Comparison of ENCODE assay signal across 8 mouse cellular contexts in genomic region chr5:136986695-136987137, GRCm38 (mm10). TPM values are rescaled to one million over a fixed set of nuclear protein-coding genes. Genes with fewer than 3 reads are reported as not detected.
DNase-seq lines count a peak whose midpoint lies in the region; ATAC-seq and TF ChIP-seq lines count a peak whose summit lies in the region.

TSS of gene Plod3 (plus strand) at chr5:136987019.

- under 1% methylated on average over 26 of the region's 26 CpGs for WGBS in hindbrain, embryonic 13.5 days

- peaks cover 52% of the 10 kb centered on the region for H3K36me3 ChIP-seq in hindbrain, embryonic 13.5 days

- CTCF ChIA-PET in Patski (lab: Charles Lee): no interaction called here

- in situ Hi-C loops in Patski (cut with MboI; ENCODE audit: low pct_unique_long_range_greater_than_20kb): no loop called here

- TF ChIP-seq CTCF in Patski (IDR thresholded peaks at IDR 0.05): no peak

- peak; percentile 97 for DNase-seq in Patski (ENCODE audit: low read depth, low spot score)
- peak; percentile 97 to 98 for DNase-seq in cerebellum, postnatal 14 days
- peak; percentile 93 to 96 for DNase-seq in frontal cortex, postnatal 14 days (ENCODE audit: low spot score in 2 of 2)
- DNase-seq in layer of hippocampus, postnatal 25 days (ENCODE audit: extremely low spot score in 1 of 2, low spot score in 1 of 2): peak; percentile 78 to 91
- peak; percentile 98 for DNase-seq in lung, postnatal 25 days (ENCODE audit: low spot score)
- peak; percentile 100 for DNase-seq in retina, embryonic 14.5 days (ENCODE audit: low spot score)
- peak; percentile 69 for DNase-seq in urinary bladder, adult 2 months (ENCODE audit: low spot score)

- H3K4me3 ChIP-seq in hindbrain, embryonic 13.5 days: peak within 1 kb of the TSS; percentile 90

- H3K9me3 ChIP-seq in hindbrain, embryonic 13.5 days: no peaks in the 10 kb centered on the region

- H3K27me3 ChIP-seq in Patski: no peaks in the 10 kb centered on the region
- no peaks in the 10 kb centered on the region for H3K27me3 ChIP-seq in hindbrain, embryonic 13.5 days

- H3K4me2 ChIP-seq in hindbrain, embryonic 13.5 days: peak within 1 kb of the TSS; percentile 93

- H3K9ac ChIP-seq in hindbrain, embryonic 13.5 days: peak within 1 kb of the TSS; percentile 98

- H3K4me1 ChIP-seq in hindbrain, embryonic 13.5 days (replicated peaks): peaks cover 30% of the 10 kb centered on the region

- POLR2A ChIA-PET in Patski (lab: Charles Lee): interaction anchor here (0.5 to 1.4 kb wide), 8 partner anchors 20 to 352 kb away, joined by 3 to 4 read pairs (median 4); no protein-coding TSS in a partner anchor

- ATAC-seq in Patski: peak; percentile 42
- peak; percentile 91 for ATAC-seq in hindbrain, embryonic 13.5 days (ENCODE audit: low FRiP score)

- H3K27ac ChIP-seq in hindbrain, embryonic 13.5 days: peak within 1 kb of the TSS; percentile 96

RNA-seq across cellular contexts. Expression of gene Plod3, which starts in this region (rescaled TPM):
- 202 TPM for polyA plus RNA-seq in Patski (2021)
- 34.0 and 38.1 TPM in 2 replicates for polyA plus RNA-seq in hindbrain, embryonic 13.5 days (2015; fragmentation: Nextera tagmentation; extraction: Ambion mirVana)
- total RNA-seq in layer of hippocampus, postnatal 25 days (2021): 10 to 100 TPM; 35.0 to 39.8 TPM
- 45.8 and 50.9 TPM in 2 replicates for polyA plus RNA-seq in urinary bladder, adult 2 months (2012; rRNA removed)

Comparison
In these comparisons a context has a peak if more than half of its experiments do, and no peak if none do; other contexts are left out.
1. Peak in every context shown above with its lines: DNase-seq, ATAC-seq, H3K4me3 ChIP-seq and H3K27ac ChIP-seq.